8 mouse cellular contexts compared by ENCODE assay signal in genomic region chr5:30927945-30928529, GRCm38 (mm10). TPM values are rescaled to one million over a fixed set of nuclear protein-coding genes. Genes with fewer than 3 reads are reported as not detected.
DNase-seq lines count a peak whose midpoint lies in the region; ATAC-seq and TF ChIP-seq lines count a peak whose summit lies in the region.

No protein-coding gene starts in this region.

- no peak for TF ChIP-seq POLR2A in heart, adult 2 months (IDR thresholded peaks at IDR 0.05; ENCODE audit: insufficient read depth, low read depth, low read length)
- no peak for TF ChIP-seq POLR2A in thymus, adult 2 months (IDR thresholded peaks at IDR 0.05; ENCODE audit: control insufficient read depth, extremely low read depth, insufficient read depth, low read length, poor library complexity)

- no peak for DNase-seq in heart, adult 2 months
- DNase-seq in brain, adult 2 months (ENCODE audit: low read depth, low spot score) = peak; percentile 85
- peak; percentile 55 for DNase-seq in heart, postnatal 0 days (ENCODE audit: low spot score)
- DNase-seq in limb, embryonic 10.5 days (ENCODE audit: low spot score) = no peak
- no peak for DNase-seq in thymus, adult 2 months

- intact Hi-C loops in heart, adult 2 months (cut with DNase I) = no loop called here

- no peaks in the 10 kb centered on the region for H3K36me3 ChIP-seq in heart, embryonic 15.5 days
- no peaks in the 10 kb centered on the region for H3K36me3 ChIP-seq in heart, adult 2 months (ENCODE audit: control insufficient read depth, insufficient read depth, low read length)
- no peaks in the 10 kb centered on the region for H3K36me3 ChIP-seq in heart, postnatal 0 days (replicated peaks; ENCODE audit: control insufficient read depth, insufficient read depth, low read length)
- H3K36me3 ChIP-seq in limb, embryonic 10.5 days = no peaks in the 10 kb centered on the region
- H3K36me3 ChIP-seq in neural tube, embryonic 14.5 days (ENCODE audit: control insufficient read depth, insufficient read depth, low read length) = no peaks in the 10 kb centered on the region; the same call in 1 of the 2 replicates
- H3K36me3 ChIP-seq in thymus, adult 2 months (ENCODE audit: control insufficient read depth, insufficient read depth, low read length) = no peaks in the 10 kb centered on the region

- peak overlapping the region; percentile 37 for H3K4me2 ChIP-seq in heart, embryonic 15.5 days
- H3K4me2 ChIP-seq in heart, postnatal 0 days (ENCODE audit: low read depth, low read length) = no peak overlapping the region
- peak overlapping the region; percentile 3; the same call in 1 of the 2 replicates for H3K4me2 ChIP-seq in neural tube, embryonic 14.5 days (ENCODE audit: low read depth, low read length)

- H3K9ac ChIP-seq in heart, embryonic 15.5 days = no peak overlapping the region
- H3K9ac ChIP-seq in heart, adult 2 months (ENCODE audit: low read depth, low read length) = no peak overlapping the region
- no peak overlapping the region for H3K9ac ChIP-seq in heart, postnatal 0 days (replicated peaks; ENCODE audit: low read depth, low read length)
- H3K9ac ChIP-seq in neural tube, embryonic 14.5 days (replicated peaks; ENCODE audit: low read depth, low read length) = no peak overlapping the region

- H3K9me3 ChIP-seq in heart, embryonic 15.5 days (replicated peaks) = no peaks in the 10 kb centered on the region
- no peaks in the 10 kb centered on the region for H3K9me3 ChIP-seq in heart, postnatal 0 days (replicated peaks; ENCODE audit: control insufficient read depth, low read length)
- no peaks in the 10 kb centered on the region for H3K9me3 ChIP-seq in limb, embryonic 10.5 days (replicated peaks)
- H3K9me3 ChIP-seq in neural tube, embryonic 14.5 days (ENCODE audit: control insufficient read depth, low read length) = no peaks in the 10 kb centered on the region

- H3K4me1 ChIP-seq in heart, embryonic 15.5 days (replicated peaks) = peaks cover 10% of the 10 kb centered on the region
- H3K4me1 ChIP-seq in heart, adult 2 months (ENCODE audit: control insufficient read depth, insufficient read depth, low read length) = peaks cover 1% of the 10 kb centered on the region; the same call in 1 of the 2 replicates
- H3K4me1 ChIP-seq in heart, postnatal 0 days (ENCODE audit: control insufficient read depth, insufficient read depth) = no peaks in the 10 kb centered on the region; the same call in 1 of the 2 replicates
- peaks cover 1% of the 10 kb centered on the region for H3K4me1 ChIP-seq in limb, embryonic 10.5 days
- no peaks in the 10 kb centered on the region for H3K4me1 ChIP-seq in neural tube, embryonic 14.5 days (ENCODE audit: control insufficient read depth, insufficient read depth, low read length)
- no peaks in the 10 kb centered on the region for H3K4me1 ChIP-seq in thymus, adult 2 months (replicated peaks; ENCODE audit: control insufficient read depth, insufficient read depth, low read length)

- TF ChIP-seq CTCF in heart, adult 2 months (IDR thresholded peaks at IDR 0.05) = no peak
- TF ChIP-seq CTCF in heart, postnatal 0 days (IDR thresholded peaks at IDR 0.05; ENCODE audit: low read depth) = no peak
- TF ChIP-seq CTCF in thymus, adult 2 months (IDR thresholded peaks at IDR 0.05; ENCODE audit: borderline replicate concordance, control insufficient read depth, extremely low read depth, insufficient read depth, low read length, poor library complexity) = no peak

- no peak overlapping the region for H3K27ac ChIP-seq in heart, embryonic 15.5 days
- H3K27ac ChIP-seq in heart, adult 2 months = no peak overlapping the region
- H3K27ac ChIP-seq in heart, postnatal 0 days (ENCODE audit: low read depth) = no peak overlapping the region
- no peak overlapping the region for H3K27ac ChIP-seq in limb, embryonic 10.5 days
- H3K27ac ChIP-seq in neural tube, embryonic 14.5 days (ENCODE audit: low read depth, low read length) = no peak overlapping the region
- H3K27ac ChIP-seq in thymus, adult 2 months (ENCODE audit: control insufficient read depth, insufficient read depth, low read length) = no peak overlapping the region

- no peak overlapping the region for H3K4me3 ChIP-seq in heart, embryonic 15.5 days
- H3K4me3 ChIP-seq in heart, adult 2 months = no peak overlapping the region
- H3K4me3 ChIP-seq in heart, postnatal 0 days (ENCODE audit: low read depth, low read length) = no peak overlapping the region
- 0 out of 2 replicates have a peak overlapping the region, but pooled peaks have one; percentile 23 for H3K4me3 ChIP-seq in limb, embryonic 10.5 days
- no peak overlapping the region for H3K4me3 ChIP-seq in neural tube, embryonic 14.5 days (ENCODE audit: low read depth, low read length)
- H3K4me3 ChIP-seq in thymus, adult 2 months (ENCODE audit: control insufficient read depth, insufficient read depth, low read length) = no peak overlapping the region

- no peaks in the 10 kb centered on the region for H3K79me2 ChIP-seq in heart, adult 2 months (replicated peaks; ENCODE audit: control insufficient read depth, insufficient read depth, low read length)

- ATAC-seq in heart, embryonic 15.5 days (replicated peaks; ENCODE audit: insufficient number of reproducible peaks, insufficient read depth, low FRiP score, low read depth) = no peak; the same call in 1 of the 2 replicates
- no peak for ATAC-seq in heart, postnatal 0 days (ENCODE audit: insufficient read depth, low read depth)
- ATAC-seq in neural tube, embryonic 14.5 days (ENCODE audit: low read depth) = peak; percentile 69; the same call in 1 of the 2 replicates
- ATAC-seq in CD4-positive, CD25-positive, alpha-beta regulatory T cell, adult 4 months = no peak

- 43% methylated on average over 7 of the region's 7 CpGs for WGBS in heart, embryonic 15.5 days
- WGBS in heart, adult 2 months = 43% methylated on average over 7 of the region's 7 CpGs
- WGBS in heart, postnatal 0 days = 44% methylated on average over 7 of the region's 7 CpGs
- WGBS in limb, embryonic 10.5 days = 49% methylated on average over 7 of the region's 7 CpGs
- 44% methylated on average over 7 of the region's 7 CpGs for WGBS in neural tube, embryonic 14.5 days
- 66% methylated on average over 7 of the region's 7 CpGs for WGBS in thymus, adult 2 months

- no peak for TF ChIP-seq EP300 in heart, adult 2 months (IDR thresholded peaks at IDR 0.05; ENCODE audit: insufficient read depth, low read depth, low read length)
- TF ChIP-seq EP300 in heart, postnatal 0 days (IDR thresholded peaks at IDR 0.05; ENCODE audit: low read depth) = no peak

- H3K27me3 ChIP-seq in heart, embryonic 15.5 days = no peaks in the 10 kb centered on the region
- no peaks in the 10 kb centered on the region for H3K27me3 ChIP-seq in heart, adult 2 months (ENCODE audit: control insufficient read depth, insufficient read depth, low read length)
- H3K27me3 ChIP-seq in heart, postnatal 0 days (ENCODE audit: control insufficient read depth, insufficient read depth, low read length) = no peaks in the 10 kb centered on the region
- H3K27me3 ChIP-seq in limb, embryonic 10.5 days (ENCODE audit: low read depth, poor library complexity, severe bottlenecking) = no peaks in the 10 kb centered on the region
- H3K27me3 ChIP-seq in neural tube, embryonic 14.5 days (ENCODE audit: control insufficient read depth, insufficient read depth, low read length) = no peaks in the 10 kb centered on the region
- no peaks in the 10 kb centered on the region for H3K27me3 ChIP-seq in thymus, adult 2 months (ENCODE audit: control insufficient read depth, insufficient read depth, low read length)

RNA-seq across cellular contexts. Expression of gene Khk, which starts 6.8 kb away (rescaled TPM):
- polyA plus RNA-seq in heart, embryonic 15.5 days (2015; fragmentation: Nextera tagmentation; extraction: Ambion mirVana) = 12.4 and 13.9 TPM in 2 replicates
- total RNA-seq in heart, adult 2 months (2021) = 10 to 100 TPM; 22.6 to 29.6 TPM
- 31.8 and 40.9 TPM in 2 replicates for polyA plus RNA-seq in heart, adult 2 months (2012; rRNA removed)
- total RNA-seq in heart, postnatal 0 days (2014; rRNA removed; ENCODE audit: low replicate concordance) = 11.8 and 15.0 TPM in 2 replicates
- polyA plus RNA-seq in heart, postnatal 0 days (2015; fragmentation: Nextera tagmentation; extraction: Ambion mirVana) = 16.2 and 18.5 TPM in 2 replicates
- polyA plus RNA-seq in limb, embryonic 10.5 days (2016; fragmentation: Nextera tagmentation; extraction: Ambion mirVana) = 7.1 and 7.8 TPM in 2 replicates
- 8.3 and 10.4 TPM in 2 replicates for polyA plus RNA-seq in neural tube, embryonic 14.5 days (2014; fragmentation: Nextera tagmentation; extraction: Ambion mirVana)
- polyA plus RNA-seq in thymus, adult 2 months (2012; rRNA removed) = 28.3 and 32.0 TPM in 2 replicates
- 10 to 100 TPM; 20.3 to 26.3 TPM for polyA plus RNA-seq in CD4-positive, CD25-positive, alpha-beta regulatory T cell, adult 4 months (2017; shearing (Covaris generic))

RNA-seq across cellular contexts. Expression of gene Emilin1, which starts 14.8 kb away (rescaled TPM):
- polyA plus RNA-seq in heart, embryonic 15.5 days (2015; fragmentation: Nextera tagmentation; extraction: Ambion mirVana) = 125 and 179 TPM in 2 replicates
- total RNA-seq in heart, adult 2 months (2021) = 10 to 100 TPM; 21.2 to 21.3 TPM
- polyA plus RNA-seq in heart, adult 2 months (2012; rRNA removed) = 30.6 and 31.3 TPM in 2 replicates
- total RNA-seq in heart, postnatal 0 days (2014; rRNA removed; ENCODE audit: low replicate concordance) = 63.5 and 64.5 TPM in 2 replicates
- polyA plus RNA-seq in heart, postnatal 0 days (2015; fragmentation: Nextera tagmentation; extraction: Ambion mirVana) = 68.3 and 70.4 TPM in 2 replicates
- 202 and 241 TPM in 2 replicates for polyA plus RNA-seq in limb, embryonic 10.5 days (2016; fragmentation: Nextera tagmentation; extraction: Ambion mirVana)
- polyA plus RNA-seq in neural tube, embryonic 14.5 days (2014; fragmentation: Nextera tagmentation; extraction: Ambion mirVana) = 3.5 and 22.9 TPM in 2 replicates
- 44.6 and 57.5 TPM in 2 replicates for polyA plus RNA-seq in thymus, adult 2 months (2012; rRNA removed)
- under 1 TPM; 0.32 to 0.90 TPM for polyA plus RNA-seq in CD4-positive, CD25-positive, alpha-beta regulatory T cell, adult 4 months (2017; shearing (Covaris generic))

RNA-seq across cellular contexts. Expression of gene Cgref1, which starts 17.4 kb away (rescaled TPM):
- polyA plus RNA-seq in heart, embryonic 15.5 days (2015; fragmentation: Nextera tagmentation; extraction: Ambion mirVana) = 2.4 and 4.2 TPM in 2 replicates
- under 1 TPM; 0.30 to 0.73 TPM for total RNA-seq in heart, adult 2 months (2021)
- 1.2 and 2.0 TPM in 2 replicates for polyA plus RNA-seq in heart, adult 2 months (2012; rRNA removed)
- total RNA-seq in heart, postnatal 0 days (2014; rRNA removed; ENCODE audit: low replicate concordance) = 0.77 and 3.0 TPM in 2 replicates
- polyA plus RNA-seq in heart, postnatal 0 days (2015; fragmentation: Nextera tagmentation; extraction: Ambion mirVana) = 1.1 and 1.2 TPM in 2 replicates
- polyA plus RNA-seq in limb, embryonic 10.5 days (2016; fragmentation: Nextera tagmentation; extraction: Ambion mirVana) = 1.0 and 2.5 TPM in 2 replicates
- polyA plus RNA-seq in neural tube, embryonic 14.5 days (2014; fragmentation: Nextera tagmentation; extraction: Ambion mirVana) = 60.9 and 76.4 TPM in 2 replicates
- polyA plus RNA-seq in thymus, adult 2 months (2012; rRNA removed) = 0.31 and 0.70 TPM in 2 replicates
- polyA plus RNA-seq in CD4-positive, CD25-positive, alpha-beta regulatory T cell, adult 4 months (2017; shearing (Covaris generic)) = 1 to 10 TPM in 1 of 2 experiments, not detected in 1; 1.7 TPM

RNA-seq across cellular contexts. Expression of gene Ost4, which starts 20.4 kb away (rescaled TPM):
- polyA plus RNA-seq in heart, embryonic 15.5 days (2015; fragmentation: Nextera tagmentation; extraction: Ambion mirVana) = 372 and 381 TPM in 2 replicates
- total RNA-seq in heart, adult 2 months (2021) = 100 to 1,000 TPM; 160 to 161 TPM
- 191 and 208 TPM in 2 replicates for polyA plus RNA-seq in heart, adult 2 months (2012; rRNA removed)
- total RNA-seq in heart, postnatal 0 days (2014; rRNA removed; ENCODE audit: low replicate concordance) = 201 and 280 TPM in 2 replicates
- 334 and 356 TPM in 2 replicates for polyA plus RNA-seq in heart, postnatal 0 days (2015; fragmentation: Nextera tagmentation; extraction: Ambion mirVana)
- polyA plus RNA-seq in limb, embryonic 10.5 days (2016; fragmentation: Nextera tagmentation; extraction: Ambion mirVana) = 403 and 414 TPM in 2 replicates
- 234 TPM in 2 replicates for polyA plus RNA-seq in neural tube, embryonic 14.5 days (2014; fragmentation: Nextera tagmentation; extraction: Ambion mirVana)
- polyA plus RNA-seq in thymus, adult 2 months (2012; rRNA removed) = 192 and 239 TPM in 2 replicates
- 100 to 1,000 TPM; 200 to 285 TPM for polyA plus RNA-seq in CD4-positive, CD25-positive, alpha-beta regulatory T cell, adult 4 months (2017; shearing (Covaris generic))

RNA-seq across cellular contexts. Expression of gene Preb, which starts 32.1 kb away (rescaled TPM):
- polyA plus RNA-seq in heart, embryonic 15.5 days (2015; fragmentation: Nextera tagmentation; extraction: Ambion mirVana) = 74.4 and 99.1 TPM in 2 replicates
- 10 to 100 TPM; 80.3 to 84.6 TPM for total RNA-seq in heart, adult 2 months (2021)
- 166 and 189 TPM in 2 replicates for polyA plus RNA-seq in heart, adult 2 months (2012; rRNA removed)
- total RNA-seq in heart, postnatal 0 days (2014; rRNA removed; ENCODE audit: low replicate concordance) = 20.8 and 40.0 TPM in 2 replicates
- 54.3 and 64.3 TPM in 2 replicates for polyA plus RNA-seq in heart, postnatal 0 days (2015; fragmentation: Nextera tagmentation; extraction: Ambion mirVana)
- polyA plus RNA-seq in limb, embryonic 10.5 days (2016; fragmentation: Nextera tagmentation; extraction: Ambion mirVana) = 139 and 142 TPM in 2 replicates
- 72.4 and 80.0 TPM in 2 replicates for polyA plus RNA-seq in neural tube, embryonic 14.5 days (2014; fragmentation: Nextera tagmentation; extraction: Ambion mirVana)
- polyA plus RNA-seq in thymus, adult 2 months (2012; rRNA removed) = 401 and 419 TPM in 2 replicates
- polyA plus RNA-seq in CD4-positive, CD25-positive, alpha-beta regulatory T cell, adult 4 months (2017; shearing (Covaris generic)) = 100 to 1,000 TPM in 1 of 2 experiments, 10 to 100 TPM in 1; 83.6 to 112 TPM

Comparison
In these comparisons a context has a peak if more than half of its experiments do, and no peak if none do; other contexts are left out.
1. DNase-seq: peak in brain, adult 2 months (single experiment) and heart, postnatal 0 days (single experiment); none in heart, adult 2 months (0 of 2), limb, embryonic 10.5 days (single experiment) and thymus, adult 2 months (single experiment).
2. RNA of gene Cgref1, which starts 17.4 kb away (polyA plus RNA-seq): 60.9 to 76.4 TPM in neural tube, embryonic 14.5 days; 1.0 to 2.5 TPM in limb, embryonic 10.5 days, 2.4 to 4.2 TPM in heart, embryonic 15.5 days, 1.2 to 2.0 TPM in heart, adult 2 months, 1.7 TPM in CD4-positive, CD25-positive, alpha-beta regulatory T cell, adult 4 months, 1.1 to 1.2 TPM in heart, postnatal 0 days and 0.31 to 0.70 TPM in thymus, adult 2 months; every median in the first group is over 10 times any median in the second.